Mouse (Mus musculus) E14TG2a.4 (cell line): ENCODE data around the gene Myoz1.

Experiments
- H3K27me3 ChIP-seq: 2 replicates; pipeline ENCODE4 v1.6.1; 2014; ENCODE audit warnings: low read length, control low read depth; ENCODE audit not compliant: insufficient read depth
- H3K36me3 ChIP-seq: 2 replicates; pipeline ENCODE4 v1.6.1; 2014; ENCODE audit warnings: low read length, control low read depth; ENCODE audit not compliant: insufficient read depth
- H3K4me1 ChIP-seq: replicated peaks from 2 replicates; pipeline ENCODE4 v1.6.1; 2014; ENCODE audit warnings: low read depth, low read length, control low read depth
- H3K4me3 ChIP-seq: replicated peaks from 2 replicates; pipeline ENCODE4 v1.5.1; 2014; ENCODE audit warnings: mild to moderate bottlenecking, low read length
- H3K9me3 ChIP-seq: 2 replicates; pipeline ENCODE4 v1.6.1; 2014; ENCODE audit warnings: low read length, control low read depth
- CTCF ChIP-seq: conservative IDR thresholded peaks from 2 replicates; pipeline ENCODE4 v1.5.1; 2014; ENCODE audit warnings: low read length
- NANOG ChIP-seq: IDR thresholded peaks from 2 replicates; pipeline ENCODE4 v1.6.1; 2014; ENCODE audit warnings: borderline replicate concordance, low read length, mixed read lengths
- POU5F1 ChIP-seq: IDR thresholded peaks from 2 replicates; pipeline ENCODE4 v1.6.1; 2014; ENCODE audit warnings: low read length, borderline replicate concordance

Gene Myoz1

DNA sequence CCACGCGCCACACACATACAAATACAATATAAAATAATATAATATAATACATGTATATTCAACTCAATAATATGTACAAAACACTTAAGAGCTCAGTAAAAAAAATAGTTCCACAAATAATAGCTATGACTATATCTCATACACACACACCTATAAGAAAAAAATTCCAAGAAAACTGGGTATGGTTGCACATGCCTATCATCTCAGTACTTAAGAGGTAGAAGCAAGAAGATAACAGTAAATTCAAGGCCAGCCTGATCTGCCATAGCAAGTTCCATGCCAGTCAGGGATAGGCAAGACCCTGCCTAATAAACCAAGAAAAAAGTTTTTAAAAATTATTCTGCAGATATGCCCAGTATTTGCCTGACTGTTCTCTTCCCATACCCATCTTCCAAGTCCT is 41.3 kb downstream of the Myoz1 start:
- Histone ChIP-seq H3K4me1 (peaks cover 39% of the 10 kb centered on the region), H3K36me3 (0 out of 2 replicates have a peak, but pooled peaks cover 3% of the 10 kb centered on the region), H3K9me3 (no peaks in the 10 kb centered on the region), H3K27me3 (no peaks in the 10 kb centered on the region), H3K4me3 (no peak overlapping the region)
- TF ChIP-seq CTCF (no peak), POU5F1 (no peak), NANOG (no peak)

DNA sequence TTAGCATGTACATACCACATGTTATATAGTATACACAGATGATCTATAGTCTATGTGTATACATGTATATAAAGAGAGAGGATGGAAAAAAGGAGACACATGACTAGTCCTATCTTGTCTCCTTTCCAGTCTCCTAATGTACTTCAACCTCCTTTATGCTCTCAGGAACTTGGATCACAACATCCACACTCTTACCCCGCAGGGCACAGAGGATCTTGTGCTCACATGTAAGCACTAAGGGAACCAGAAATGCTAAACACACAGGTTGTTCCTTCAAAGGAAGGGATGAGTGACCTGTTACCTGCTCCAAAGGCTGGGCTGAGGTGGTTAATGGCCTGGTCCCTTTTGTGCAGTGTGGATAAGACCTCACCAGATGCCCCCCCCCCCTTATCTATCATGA is 43.5 kb downstream of the Myoz1 start:
- no peak for TF ChIP-seq CTCF
- no peak for TF ChIP-seq NANOG
- no peak for TF ChIP-seq POU5F1
- H3K9me3 ChIP-seq = no peaks in the 10 kb centered on the region
- 0 out of 2 replicates have a peak, but pooled peaks cover 3% of the 10 kb centered on the region for H3K36me3 ChIP-seq
- peaks cover 26% of the 10 kb centered on the region for H3K4me1 ChIP-seq
- no peak overlapping the region for H3K4me3 ChIP-seq
- H3K27me3 ChIP-seq = no peaks in the 10 kb centered on the region

DNA sequence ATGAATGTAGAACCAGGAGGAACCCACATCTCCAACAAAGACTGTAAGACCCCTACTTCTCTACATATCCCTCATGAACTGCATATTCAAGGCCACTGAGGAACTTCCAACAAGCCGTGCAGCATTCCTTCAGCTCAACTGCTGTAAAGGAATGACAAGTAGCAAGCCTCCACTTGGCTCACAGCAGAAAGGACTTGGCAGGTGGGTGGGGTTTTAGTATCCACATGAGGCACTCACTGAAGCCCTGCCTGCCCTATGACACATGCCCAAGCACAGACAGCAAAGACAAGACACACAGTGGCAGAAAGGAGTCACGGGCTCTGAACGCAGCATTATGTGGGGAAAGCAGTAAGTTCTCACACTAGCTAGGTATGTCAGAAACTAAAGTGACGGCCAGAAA is 46.2 kb downstream of the Myoz1 start:
- Histone ChIP-seq H3K27me3 (no peaks in the 10 kb centered on the region), H3K4me3 (no peak overlapping the region), H3K4me1 (peaks cover 4% of the 10 kb centered on the region; the same call in 1 of the 2 replicates), H3K36me3 (peaks cover 16% of the 10 kb centered on the region), H3K9me3 (no peaks in the 10 kb centered on the region)
- TF ChIP-seq CTCF (no peak), POU5F1 (no peak), NANOG (no peak)

DNA sequence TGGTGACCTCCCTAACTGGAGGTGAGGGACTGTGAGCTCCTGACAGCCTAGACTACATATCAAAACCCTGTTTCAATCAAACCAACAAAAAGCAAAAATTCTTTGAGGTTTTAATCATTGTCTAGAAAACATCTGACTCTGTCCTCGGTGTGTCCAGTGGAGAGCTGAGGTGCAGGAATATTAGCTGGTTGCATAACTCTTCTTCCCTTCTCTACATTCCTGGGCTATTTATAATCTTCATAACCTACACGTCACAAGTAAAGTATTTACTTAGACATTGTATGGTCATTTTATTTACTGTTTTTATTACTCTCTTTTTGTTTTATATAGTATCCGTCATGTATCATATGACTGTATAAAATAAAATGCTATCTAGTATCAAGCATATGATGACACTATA is 46.8 kb downstream of the Myoz1 start:
- H3K4me1 ChIP-seq = peaks cover 4% of the 10 kb centered on the region; the same call in 1 of the 2 replicates
- no peaks in the 10 kb centered on the region for H3K27me3 ChIP-seq
- H3K9me3 ChIP-seq = no peaks in the 10 kb centered on the region
- peaks cover 16% of the 10 kb centered on the region for H3K36me3 ChIP-seq
- no peak overlapping the region for H3K4me3 ChIP-seq
- no peak for TF ChIP-seq NANOG
- TF ChIP-seq CTCF = no peak
- no peak for TF ChIP-seq POU5F1

GRCm38 (mm10) chr14:20607396-20608126 is 48.8 kb downstream of the Myoz1 start:
- TF ChIP-seq NANOG (no peak), POU5F1 (no peak), CTCF (no peak)
- Histone ChIP-seq H3K4me3 (no peak overlapping the region), H3K4me1 (peaks cover 4% of the 10 kb centered on the region; the same call in 1 of the 2 replicates), H3K9me3 (no peaks in the 10 kb centered on the region), H3K27me3 (no peaks in the 10 kb centered on the region), H3K36me3 (peaks cover 16% of the 10 kb centered on the region)

DNA sequence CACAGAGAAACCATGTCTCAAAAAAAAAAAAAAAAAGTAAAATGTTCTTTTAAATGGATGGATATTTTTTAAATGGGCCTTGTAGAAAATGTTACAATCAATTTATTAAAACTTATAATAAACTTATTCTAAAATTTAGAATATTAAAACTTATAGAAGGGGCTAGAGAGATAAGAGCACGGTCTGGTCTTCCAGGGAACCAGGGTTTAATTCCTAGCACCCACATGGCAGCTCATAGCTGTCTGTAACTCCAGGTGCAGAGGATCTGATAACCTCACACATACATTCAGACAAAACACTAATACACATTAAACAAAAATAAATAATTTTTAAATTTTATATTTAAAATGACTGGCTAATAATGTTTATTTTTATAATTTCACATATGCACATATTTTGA is 55.1 kb downstream of the Myoz1 start:
- Histone ChIP-seq H3K9me3 (no peaks in the 10 kb centered on the region), H3K4me1 (no peaks in the 10 kb centered on the region), H3K27me3 (no peaks in the 10 kb centered on the region), H3K4me3 (no peak overlapping the region), H3K36me3 (no peaks in the 10 kb centered on the region)
- TF ChIP-seq POU5F1 (no peak), NANOG (no peak), CTCF (no peak)

GRCm38 (mm10) chr14:20600203-20600602 is 56.1 kb downstream of the Myoz1 start:
- no peaks in the 10 kb centered on the region for H3K36me3 ChIP-seq
- H3K27me3 ChIP-seq = no peaks in the 10 kb centered on the region
- H3K9me3 ChIP-seq = no peaks in the 10 kb centered on the region
- H3K4me1 ChIP-seq = peaks cover 4% of the 10 kb centered on the region; the same call in 1 of the 2 replicates
- H3K4me3 ChIP-seq = no peak overlapping the region
- TF ChIP-seq NANOG (no peak), POU5F1 (no peak), CTCF (no peak)

- Histone ChIP-seq H3K4me3 (no peak overlapping the region), H3K27me3 (no peaks in the 10 kb centered on the region), H3K36me3 (no peaks in the 10 kb centered on the region), H3K9me3 (no peaks in the 10 kb centered on the region), H3K4me1 (peaks cover 4% of the 10 kb centered on the region; the same call in 1 of the 2 replicates)
- TF ChIP-seq POU5F1 (no peak), CTCF (no peak), NANOG (no peak)
Observed at GRCm38 (mm10) chr14:20599542-20599941, 56.8 kb downstream of the Myoz1 start.
